Mouse (Mus musculus): Measurements from ENCODE around the gene Rnf208.

The Rnf208 gene

GRCm38 (mm10) chr2:25271827-25272511 is 29.9 kb downstream of the Rnf208 start, which contains the start of the genes Ssna1 and Anapc2:
Gene Ssna1 (minus strand): TSS chr2:25272438.
Gene Anapc2 (plus strand): TSS chr2:25272478.
- DNase-seq (ENCODE audit: extremely low read depth, insufficient read length, low spot score): peak; percentile 97

- no peak for DNase-seq (ENCODE audit: extremely low read depth, insufficient read length, low spot score)
Measured at GRCm38 (mm10) chr2:25272515-25272914, 30.5 kb downstream of the Rnf208 start.

DNA sequence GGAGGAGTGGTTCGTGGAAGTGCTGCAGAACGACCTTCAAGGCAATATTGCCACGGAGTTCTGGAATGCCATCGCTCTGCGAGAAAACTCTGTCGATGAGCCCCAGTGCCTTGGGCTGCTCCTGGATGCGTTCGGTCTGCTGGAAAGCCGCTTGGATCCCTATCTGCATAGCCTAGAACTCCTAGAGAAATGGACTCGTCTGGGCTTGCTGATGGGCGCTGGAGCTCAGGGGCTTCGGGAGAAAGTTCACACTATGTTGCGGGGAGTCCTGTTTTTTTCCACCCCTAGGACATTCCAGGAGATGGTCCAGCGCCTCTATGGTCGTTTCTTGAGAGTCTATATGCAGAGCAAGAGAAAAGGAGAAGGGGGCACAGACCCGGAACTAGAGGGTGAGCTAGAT is 31.0 kb downstream of the Rnf208 start:
- DNase-seq (ENCODE audit: extremely low read depth, insufficient read length, low spot score): no peak

- DNase-seq (ENCODE audit: extremely low read depth, insufficient read length, low spot score): no peak
Measured at GRCm38 (mm10) chr2:25278928-25279882, 37.1 kb downstream of the Rnf208 start.

DNA sequence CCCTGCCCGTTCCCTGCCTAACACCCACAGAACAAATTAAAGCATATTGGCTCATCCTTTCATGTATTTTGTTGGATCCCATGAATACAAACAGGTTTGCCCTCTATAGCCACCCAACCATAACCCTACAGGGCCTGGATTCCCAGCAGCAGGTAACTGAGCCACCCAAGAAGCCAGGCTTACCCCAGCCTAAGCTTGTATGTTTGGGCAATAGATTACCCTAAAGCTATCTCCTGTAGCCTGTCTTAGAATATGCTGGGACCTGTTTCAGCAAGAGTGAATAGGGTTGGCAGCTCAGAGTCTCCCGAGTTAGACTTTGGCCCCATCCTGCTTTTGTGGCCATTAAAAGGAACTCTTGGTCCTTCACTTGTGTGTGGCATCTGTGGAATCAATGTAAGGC is 43.5 kb downstream of the Rnf208 start:
- no peak for DNase-seq (ENCODE audit: extremely low read depth, insufficient read length, low spot score)

- no peak for DNase-seq (ENCODE audit: extremely low read depth, insufficient read length, low spot score)
Measured at GRCm38 (mm10) chr2:25286314-25286713, 44.3 kb downstream of the Rnf208 start.

DNA sequence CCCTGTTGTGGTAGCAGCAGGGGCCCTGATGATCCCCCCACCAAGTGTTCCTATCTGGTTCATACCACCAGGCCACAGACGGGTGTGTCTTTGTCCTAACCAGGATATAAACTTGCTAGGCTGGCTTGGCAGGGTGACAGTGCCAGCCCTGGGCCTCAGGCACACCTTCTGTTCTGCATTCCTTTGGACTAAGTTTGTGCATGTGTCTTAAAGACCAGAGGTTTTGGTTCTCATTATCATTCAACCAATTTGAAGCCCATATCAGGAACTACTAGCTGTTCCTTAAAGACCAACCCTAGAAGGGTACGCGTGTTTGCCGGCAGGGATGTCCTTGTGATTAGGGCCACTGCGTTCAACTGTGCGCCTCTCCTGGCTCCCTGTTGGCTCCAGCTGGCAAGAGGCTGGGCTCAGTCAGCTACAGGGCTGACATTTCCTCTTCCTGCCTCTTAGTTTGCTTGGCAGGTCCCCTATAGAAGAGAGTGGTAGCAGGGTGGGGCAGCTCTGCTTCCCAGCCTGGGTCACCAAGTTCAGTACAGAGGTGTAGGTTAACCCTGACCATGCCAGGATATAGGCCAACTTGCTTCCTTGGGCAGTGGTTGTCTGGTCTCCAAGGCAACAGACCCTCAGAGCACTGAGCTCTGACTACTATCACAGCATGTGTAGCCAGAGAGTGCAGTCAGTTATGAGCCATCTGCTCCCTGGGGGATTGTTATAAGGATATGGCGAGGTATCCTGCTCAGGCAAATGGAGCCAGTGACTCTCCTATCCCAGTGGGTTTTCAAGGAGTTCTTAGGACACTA is 45.0 kb downstream of the Rnf208 start:
- peak; percentile 36 for DNase-seq (ENCODE audit: extremely low read depth, insufficient read length, low spot score)

DNA sequence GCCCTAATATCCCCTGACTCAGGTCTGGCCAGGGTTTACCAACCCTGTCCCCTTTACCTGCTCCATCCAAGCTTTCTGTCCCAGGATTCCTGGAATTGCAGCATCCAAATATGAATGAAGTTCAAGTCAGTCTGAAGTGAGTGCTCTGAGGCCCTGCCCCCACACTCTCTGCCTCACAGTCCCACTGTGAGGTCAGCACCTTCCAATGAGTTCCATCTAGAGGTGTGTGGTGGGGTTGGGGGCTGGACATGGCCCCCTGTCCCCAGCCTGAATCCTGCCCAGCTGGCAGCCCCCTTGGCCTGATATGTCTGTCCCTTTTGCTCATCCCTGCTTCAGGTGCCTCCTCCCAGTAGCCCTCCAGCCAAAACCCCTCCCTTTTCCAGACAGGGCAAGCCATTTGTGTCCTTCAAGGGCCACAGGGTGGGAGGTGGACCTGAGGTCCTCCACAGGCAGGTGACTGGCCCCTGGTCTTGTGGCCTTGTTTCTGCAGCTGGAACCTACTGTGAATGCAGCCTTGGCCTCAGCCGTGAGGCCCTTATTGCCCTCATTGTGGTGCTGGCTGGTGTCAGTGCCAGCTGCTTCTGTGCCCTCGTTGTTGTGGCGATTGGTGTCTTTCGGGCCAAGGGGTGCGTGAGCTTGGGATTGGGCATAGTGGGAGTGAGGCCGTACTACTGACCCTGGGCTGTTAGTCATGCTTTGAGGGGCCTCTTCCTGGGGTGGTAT is 46.0 kb downstream of the Rnf208 start, which contains the start of gene Tmem210:
Gene Tmem210, plus strand, starts transcription at position 219 of the 723 bp plus-strand sequence.
- no peak for DNase-seq (ENCODE audit: extremely low read depth, insufficient read length, low spot score)

DNA sequence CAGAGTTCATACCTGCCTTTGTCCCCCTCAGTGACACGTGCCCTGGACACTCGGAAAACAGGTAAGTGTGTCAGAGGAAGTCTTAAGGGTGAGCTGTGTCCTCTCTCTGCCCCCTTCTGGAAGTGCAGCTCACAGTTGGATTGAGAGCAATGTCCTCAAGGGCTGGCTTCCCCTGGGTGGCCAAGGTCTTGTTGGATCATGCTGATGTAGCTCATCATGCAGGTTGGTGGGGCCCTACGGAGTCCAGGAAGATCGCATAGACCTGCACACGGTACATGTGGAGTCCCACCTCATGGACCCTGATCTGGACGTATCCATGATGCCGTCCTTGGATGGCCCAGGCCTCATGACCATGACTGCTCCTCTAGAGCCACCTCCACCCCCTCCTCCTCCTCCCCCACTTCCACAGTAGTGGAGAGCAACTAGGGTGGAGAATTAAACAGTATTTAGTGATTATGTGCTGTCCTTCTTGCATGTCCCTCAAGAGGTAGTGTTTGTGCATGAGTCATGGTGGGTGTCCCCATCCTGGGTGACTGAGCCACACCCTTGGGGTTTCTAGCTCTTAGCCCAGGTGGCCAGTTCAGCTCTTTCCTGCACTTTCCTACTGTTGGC is 46.8 kb downstream of the Rnf208 start:
- peak; percentile 33 for DNase-seq (ENCODE audit: extremely low read depth, insufficient read length, low spot score)

GRCm38 (mm10) chr2:25289651-25290050 is 47.6 kb downstream of the Rnf208 start, which contains the start of gene Lrrc26:
Gene Lrrc26 (plus strand): TSS chr2:25289915.
- DNase-seq (ENCODE audit: extremely low read depth, insufficient read length, low spot score): no peak

GRCm38 (mm10) chr2:25290101-25290815 is 48.2 kb downstream of the Rnf208 start:
- no peak for DNase-seq (ENCODE audit: extremely low read depth, insufficient read length, low spot score)

DNA sequence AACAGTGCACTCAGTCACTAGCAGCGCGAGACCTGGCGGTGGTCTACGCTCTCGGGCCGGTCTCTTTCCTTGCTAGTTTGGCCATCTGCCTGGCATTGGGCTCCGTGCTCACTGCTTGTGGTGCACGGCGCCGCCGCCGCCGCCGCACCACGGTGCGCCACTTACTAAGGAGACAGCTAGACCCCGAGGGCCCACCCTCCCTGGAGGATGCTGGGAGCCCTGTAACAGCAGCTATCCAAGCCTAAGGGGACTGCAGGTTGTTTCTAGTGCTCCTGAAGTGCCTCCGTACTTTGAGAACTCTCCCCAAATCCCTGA is 48.7 kb downstream of the Rnf208 start:
- no peak for DNase-seq (ENCODE audit: extremely low read depth, insufficient read length, low spot score)

DNA sequence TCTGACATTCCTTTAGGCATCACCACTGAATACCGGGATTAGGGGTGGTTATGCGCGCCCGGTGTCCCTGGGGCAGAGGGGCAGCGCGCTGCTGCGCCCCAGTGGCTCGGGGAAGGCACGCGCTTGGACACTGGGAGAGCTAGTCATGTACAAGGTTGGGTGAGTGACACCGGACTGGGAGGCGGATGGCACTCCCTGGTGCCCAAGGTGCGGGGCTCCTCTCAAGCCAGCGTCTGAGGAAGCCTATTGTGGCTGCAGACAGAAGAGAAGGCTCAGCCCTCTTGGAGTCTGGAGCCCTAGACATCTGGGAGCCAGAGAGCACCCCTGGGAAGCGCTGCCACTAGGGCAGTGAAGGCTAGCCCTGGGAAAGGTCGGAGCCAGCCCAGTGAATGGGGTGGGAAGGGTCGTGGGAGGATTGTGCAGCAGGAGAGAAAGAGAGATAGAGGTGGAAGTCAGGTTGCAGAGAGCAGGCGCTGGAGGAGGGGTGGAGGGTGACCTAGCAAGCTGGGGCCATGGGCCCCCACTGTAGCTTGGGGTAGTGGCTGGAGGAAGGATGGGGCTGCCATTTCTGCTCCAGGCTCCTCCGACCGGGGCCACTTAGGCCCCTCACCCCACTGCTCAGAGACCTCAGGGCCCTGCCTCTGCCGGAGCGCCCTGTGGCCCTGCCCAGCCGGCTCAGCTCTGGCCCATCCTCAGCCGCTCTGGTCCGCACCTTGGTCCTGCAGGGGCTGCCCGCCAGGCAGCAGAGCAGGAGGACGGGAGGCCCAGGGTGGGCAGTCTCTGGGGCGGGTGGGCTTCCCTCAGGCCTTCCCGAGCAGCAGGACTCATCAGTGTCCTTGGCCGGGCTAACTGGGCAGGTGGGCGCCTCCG is 49.4 kb downstream of the Rnf208 start:
- no peak for DNase-seq (ENCODE audit: extremely low read depth, insufficient read length, low spot score)

DNA sequence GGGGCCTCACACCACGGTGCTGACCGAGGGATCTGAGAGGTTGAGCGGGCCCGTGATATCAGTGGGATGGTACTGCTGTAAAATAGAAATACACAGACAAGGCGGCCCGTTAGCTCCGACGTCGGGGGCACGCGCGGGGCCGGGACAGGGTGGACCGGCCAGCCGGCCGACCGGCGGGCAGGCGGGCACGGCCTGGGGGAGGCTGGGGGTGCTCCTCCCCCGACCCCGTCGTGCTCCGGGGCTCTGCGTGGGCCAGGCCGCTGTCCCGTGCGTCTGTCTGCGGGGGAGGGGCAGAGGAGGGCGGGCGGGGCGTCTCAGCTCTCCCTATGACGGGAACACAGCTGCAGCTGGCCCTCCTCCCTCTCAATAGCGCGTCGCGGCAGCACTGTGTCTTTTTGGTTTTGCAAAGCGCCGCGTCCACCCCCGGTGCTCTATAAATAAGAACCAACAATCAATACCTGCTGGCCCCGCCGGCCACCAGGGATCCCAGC is 50.0 kb downstream of the Rnf208 start:
- no peak for DNase-seq (ENCODE audit: extremely low read depth, insufficient read length, low spot score)

DNA sequence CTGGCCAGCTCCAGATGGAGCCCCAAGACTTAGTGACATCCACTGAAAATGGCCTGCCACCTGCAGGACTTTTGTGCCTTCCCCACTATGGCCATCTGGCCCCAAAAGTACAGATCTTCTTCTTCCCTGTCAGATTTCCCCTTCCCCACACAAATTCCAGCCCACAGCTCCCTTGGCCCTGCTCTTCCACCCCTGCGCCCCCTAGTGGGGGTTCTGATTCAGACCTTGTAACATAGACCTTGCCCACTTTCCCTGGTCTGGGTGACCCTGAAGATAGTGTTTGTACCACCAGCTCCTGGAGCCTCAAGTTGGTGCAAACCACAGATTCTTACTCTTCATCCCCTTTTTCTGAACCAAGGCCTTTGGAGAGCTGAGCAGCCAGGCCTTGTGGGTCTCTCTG is 50.8 kb downstream of the Rnf208 start:
- DNase-seq (ENCODE audit: extremely low read depth, insufficient read length, low spot score): no peak

GRCm38 (mm10) chr2:25293706-25294105 is 51.7 kb downstream of the Rnf208 start:
- DNase-seq (ENCODE audit: extremely low read depth, insufficient read length, low spot score): no peak

All from 3134 (cell line).